Mouse (Mus musculus): ENCODE results near the gene Rsl24d1.
"Not testable (repeated sequence)": the region's sequence is repeated elsewhere in the genome, so short reads cannot be mapped to it uniquely, and the experiment has no call there.

Gene Rsl24d1

GRCm38 (mm10) chr9:73112919-73113906 is at the start of gene Rsl24d1:
Rsl24d1 (plus strand) TSS chr9:73113426.
- peak; percentile 84 to 91 for DNase-seq

DNA sequence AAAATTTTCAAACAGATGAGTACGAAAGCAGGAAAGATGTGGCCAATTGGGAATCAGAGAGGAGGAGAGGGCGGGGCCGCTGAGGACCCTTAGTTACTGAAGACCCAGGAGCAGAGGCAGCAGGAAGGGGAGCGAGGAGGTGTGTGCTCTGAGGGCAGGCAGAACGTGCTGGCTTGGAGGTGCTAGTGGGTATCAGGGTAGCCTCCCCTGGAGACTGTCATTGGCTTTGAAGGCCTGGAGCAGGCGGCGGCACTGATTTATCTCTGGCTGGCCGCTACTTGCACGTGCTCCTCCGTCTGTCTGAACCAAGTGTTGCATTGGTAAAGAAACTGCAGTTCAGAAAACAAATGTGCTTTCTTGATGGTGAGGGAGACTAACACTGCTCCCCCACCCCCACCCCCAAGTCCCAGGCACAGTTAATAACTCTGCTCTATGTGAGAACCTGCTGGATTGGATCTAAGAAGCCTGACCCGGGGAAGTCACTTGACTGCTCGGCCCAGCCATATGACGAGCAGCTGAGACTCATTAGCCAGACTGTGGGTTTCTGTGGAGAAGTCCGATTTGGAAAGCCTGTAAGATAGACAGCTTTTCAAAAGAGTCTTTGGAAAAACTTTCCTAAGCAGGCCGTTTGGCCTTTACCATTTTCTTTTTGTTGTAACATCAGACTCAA is 49.5 kb upstream of the Rsl24d1 start:
- peak; percentile 37 to 59 for DNase-seq

DNA sequence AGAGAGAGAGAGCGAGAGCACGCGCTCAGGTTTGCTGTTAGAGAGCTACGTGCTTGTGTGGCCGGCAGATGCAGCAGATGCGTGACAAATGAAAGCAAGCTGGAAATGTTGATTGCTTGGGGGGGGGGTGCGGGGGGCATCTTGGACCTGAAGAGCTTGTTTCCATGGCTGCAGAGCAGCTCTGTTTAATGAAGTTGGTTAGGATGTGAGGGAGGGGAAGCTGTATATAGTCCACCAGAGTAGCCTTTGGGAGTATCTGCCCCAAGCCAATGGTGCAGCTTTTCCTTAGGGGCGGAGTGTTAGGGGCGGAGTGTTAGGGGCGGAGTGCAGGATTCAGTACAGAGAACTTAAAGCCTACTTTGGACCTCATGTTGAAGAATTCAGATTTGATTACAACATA is 46.1 kb upstream of the Rsl24d1 start:
- peak in 1 of 2 experiments; percentile 28 for DNase-seq

DNA sequence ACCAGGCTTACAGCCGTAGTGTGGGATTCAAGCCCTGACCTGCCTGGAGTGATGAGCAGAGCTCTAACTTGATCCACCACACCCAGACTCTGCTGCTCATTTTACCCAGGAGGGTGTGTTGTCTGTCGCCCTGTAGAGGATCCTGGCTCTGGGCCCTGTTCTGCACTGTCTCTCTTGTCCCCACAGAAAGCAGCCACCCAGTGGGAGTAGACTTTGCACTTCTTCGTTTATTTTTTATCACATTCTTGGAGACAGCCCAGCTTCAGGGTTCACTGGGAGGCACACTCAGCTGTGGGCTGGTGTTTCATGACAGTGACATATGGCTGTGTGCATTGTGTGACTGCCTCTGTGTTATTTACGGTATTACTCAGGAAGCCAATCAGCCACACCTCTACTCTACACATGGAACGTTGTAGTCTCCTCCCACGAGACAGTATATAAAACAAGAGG is 45.0 kb upstream of the Rsl24d1 start:
- peak; percentile 39 to 66 for DNase-seq

GRCm38 (mm10) chr9:73068688-73069087 is 44.5 kb upstream of the Rsl24d1 start:
- no peak for DNase-seq

DNA sequence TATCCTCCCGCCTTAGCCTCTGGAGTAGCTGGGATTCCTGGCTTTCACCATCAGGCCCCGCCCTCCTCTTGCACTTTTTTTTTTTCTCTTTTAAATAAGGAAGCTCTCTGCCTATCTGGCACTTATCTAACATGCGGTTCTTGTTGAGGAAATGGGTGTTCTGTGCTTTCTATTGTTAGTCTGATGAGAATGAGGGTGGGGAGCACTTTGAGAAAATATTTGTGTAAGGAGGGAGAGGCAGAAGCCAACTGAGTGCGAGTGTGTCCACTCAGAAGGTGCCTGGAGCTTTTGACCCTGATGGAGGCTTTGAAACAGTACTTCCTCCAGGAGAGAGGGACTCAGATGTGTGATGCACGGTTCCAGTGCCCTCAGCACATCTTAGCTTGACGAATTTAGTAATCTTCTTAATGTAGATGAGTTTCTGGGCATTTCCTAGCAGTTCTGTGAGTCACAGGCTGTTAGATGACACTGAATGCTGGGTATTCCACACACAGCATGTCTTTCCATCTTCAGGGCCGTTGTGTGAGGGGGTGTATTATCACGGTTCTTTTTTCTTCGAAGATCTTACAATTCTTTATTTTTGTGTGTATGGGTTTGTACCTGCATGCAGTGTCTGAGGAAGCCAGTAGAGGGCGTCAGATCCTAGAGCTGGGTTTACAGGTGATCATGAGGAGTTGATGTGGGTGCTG is 42.1 kb upstream of the Rsl24d1 start:
- DNase-seq, result no peak

- DNase-seq, result no peak
Observed at GRCm38 (mm10) chr9:73072426-73072825, 40.8 kb upstream of the Rsl24d1 start.

GRCm38 (mm10) chr9:73073169-73073568 is 40.1 kb upstream of the Rsl24d1 start:
- no peak for DNase-seq

GRCm38 (mm10) chr9:73079349-73079748 is 33.9 kb upstream of the Rsl24d1 start:
- not testable (repeated sequence) for DNase-seq

DNA sequence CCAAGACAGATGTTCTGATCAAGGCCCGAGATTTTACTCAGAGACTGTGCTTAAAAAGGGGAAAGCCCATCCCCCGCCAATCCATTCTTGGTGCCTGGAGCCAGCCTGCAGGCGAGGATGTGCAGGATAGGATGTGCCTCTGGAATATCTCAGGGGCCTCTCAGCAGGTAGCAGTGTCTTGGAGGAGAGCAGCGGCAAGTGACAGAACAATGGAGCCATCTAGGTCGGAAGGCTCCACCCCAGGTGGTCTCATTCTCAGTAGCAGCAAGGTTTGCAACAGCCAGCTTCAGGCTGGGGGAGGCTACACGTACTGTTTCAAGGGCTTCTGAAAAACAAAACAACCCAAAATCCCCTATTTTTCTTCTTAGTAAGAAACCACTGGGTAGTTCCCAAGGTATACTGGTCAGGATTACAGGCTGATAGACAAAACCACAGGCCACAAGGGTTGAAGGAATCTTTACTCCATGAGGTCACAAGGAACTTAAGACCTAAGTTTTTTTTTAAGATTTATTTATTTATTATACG is 33.4 kb upstream of the Rsl24d1 start:
- no peak for DNase-seq

DNA sequence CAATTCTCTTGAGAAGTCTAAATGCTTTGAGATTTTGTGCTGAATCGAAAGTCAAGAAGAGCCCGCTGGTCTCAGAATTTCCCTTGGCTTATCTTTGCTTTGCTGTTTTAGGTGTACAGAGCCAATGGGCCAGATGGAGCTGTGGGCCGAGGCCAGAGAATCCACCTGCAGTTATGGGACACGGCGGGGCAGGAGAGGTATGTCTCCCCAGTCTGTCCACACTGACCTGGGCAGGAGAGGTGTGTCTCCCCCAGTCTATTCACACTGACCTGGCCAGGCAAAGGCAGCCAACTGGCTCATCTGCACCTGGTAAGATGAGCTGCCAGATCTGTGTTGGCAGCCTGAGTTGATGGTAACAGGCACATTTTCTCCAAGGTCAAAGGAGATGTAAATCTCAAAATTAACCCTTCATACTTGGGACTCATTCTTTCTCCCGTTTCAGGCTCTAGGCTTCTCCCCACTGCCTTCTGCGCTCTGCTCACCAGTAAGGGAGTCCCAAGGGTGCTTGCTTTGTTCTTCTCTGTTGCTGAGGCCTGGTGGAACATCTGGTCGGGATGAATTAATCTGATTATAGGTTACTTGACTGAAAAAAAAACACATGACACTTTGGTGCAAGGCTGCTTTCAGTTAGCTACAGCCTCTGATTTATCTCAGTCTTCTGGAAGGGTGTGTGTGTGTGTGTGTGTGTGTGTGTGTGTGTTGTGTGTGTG is 30.8 kb upstream of the Rsl24d1 start:
- DNase-seq, result no peak

- no peak for DNase-seq
Observed at GRCm38 (mm10) chr9:73083956-73084355, 29.3 kb upstream of the Rsl24d1 start.

GRCm38 (mm10) chr9:73085845-73086244 is 27.4 kb upstream of the Rsl24d1 start:
- DNase-seq, result no peak

DNA sequence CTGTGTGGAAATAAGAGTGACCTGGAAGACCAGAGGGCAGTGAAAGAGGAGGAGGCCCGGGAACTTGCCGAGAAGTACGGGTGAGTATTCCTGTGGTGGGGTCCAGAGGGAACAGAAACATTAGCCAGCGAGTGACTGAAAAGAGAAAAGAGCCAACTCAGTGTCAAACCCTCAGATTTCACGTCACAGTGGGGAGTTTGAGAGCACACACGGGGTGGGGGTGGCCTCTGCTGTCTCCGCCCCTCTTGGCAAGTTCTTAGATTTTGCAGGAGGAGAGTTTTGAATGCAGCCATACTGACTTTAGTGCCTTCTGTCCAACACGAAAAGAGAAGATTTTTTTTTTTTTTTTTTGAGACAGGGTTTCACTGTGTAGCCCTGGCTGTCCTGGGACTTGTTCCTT is 26.1 kb upstream of the Rsl24d1 start:
- peak; percentile 40 to 61 for DNase-seq

- DNase-seq, result no peak
Observed at GRCm38 (mm10) chr9:73087581-73087980, 25.6 kb upstream of the Rsl24d1 start.

- no peak for DNase-seq
Observed at GRCm38 (mm10) chr9:73089222-73089920, 23.9 kb upstream of the Rsl24d1 start.

DNA sequence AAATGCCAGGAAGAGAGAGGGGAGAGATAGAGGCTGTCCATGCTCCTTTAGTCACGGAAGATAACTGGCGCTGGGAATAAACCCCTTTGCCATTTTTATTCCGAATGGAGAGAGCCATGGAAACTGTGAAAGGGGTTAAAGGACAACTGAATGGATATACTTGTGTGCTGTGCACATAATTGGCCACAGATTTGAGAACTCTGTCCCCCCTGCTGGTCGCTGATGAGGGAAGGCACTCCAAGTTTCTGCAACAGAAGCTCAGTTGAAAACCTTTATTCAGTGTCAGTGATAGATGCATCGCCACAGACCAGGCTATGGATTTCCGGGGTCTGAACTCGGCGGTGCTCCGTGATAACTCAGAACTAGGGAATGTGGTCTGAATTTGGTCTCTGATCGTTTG is 23.1 kb upstream of the Rsl24d1 start:
- DNase-seq, result no peak

- DNase-seq, result peak in 1 of 2 experiments; percentile 43
Observed at GRCm38 (mm10) chr9:73091747-73092146, 21.5 kb upstream of the Rsl24d1 start.

DNA sequence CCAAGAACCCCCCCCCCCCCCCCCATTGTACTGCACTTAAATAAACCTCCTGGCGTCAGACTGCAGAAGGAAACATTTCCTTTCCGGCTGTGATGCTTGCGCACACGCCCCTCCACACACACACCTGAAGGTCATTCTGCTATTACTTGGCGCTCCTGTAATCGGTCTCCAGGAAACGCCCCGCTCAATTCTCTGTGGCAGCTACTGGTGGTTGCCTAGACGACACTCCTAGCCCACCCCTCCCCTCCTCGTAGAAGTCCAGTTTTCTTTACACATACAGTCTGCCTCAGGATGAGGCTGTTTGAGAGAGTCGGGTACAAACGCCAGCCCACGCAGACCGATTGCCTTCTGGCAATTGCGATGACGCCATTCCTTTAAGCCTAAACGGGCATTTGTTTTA is 18.6 kb upstream of the Rsl24d1 start:
- DNase-seq, result peak in 1 of 2 experiments; percentile 25

DNA sequence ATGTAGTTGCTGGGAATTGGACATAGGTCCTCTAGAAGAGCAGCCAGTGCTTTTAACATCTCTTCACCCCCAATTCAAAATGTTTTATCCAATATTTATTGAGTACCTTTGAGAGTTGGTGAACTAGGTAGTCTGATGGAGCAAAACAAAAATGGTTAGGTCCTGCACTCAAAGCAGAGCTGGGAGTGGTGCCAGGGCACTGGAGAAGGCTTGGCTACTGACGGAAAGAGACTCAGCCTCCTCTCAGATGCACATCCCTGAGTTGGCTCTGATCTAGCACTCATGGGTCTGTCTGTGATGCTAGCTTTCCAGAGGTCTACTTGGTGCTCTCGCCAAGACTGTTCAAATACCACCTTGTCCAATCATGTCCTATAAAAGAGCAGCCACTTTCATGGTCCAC is 15.3 kb upstream of the Rsl24d1 start:
- no peak for DNase-seq

GRCm38 (mm10) chr9:73101536-73101935 is 11.7 kb upstream of the Rsl24d1 start, which contains the start of gene Khdc3:
Khdc3 (plus strand) TSS chr9:73101836.
- no peak for DNase-seq

Data from kidney, postnatal 4 days (tissue).